Mouse (Mus musculus) right cerebral cortex, postnatal 36 days (tissue): ENCODE measurements around the gene Vmn1r227.

Experiments used
- DNase-seq, 2 experiments: peaks; one replicate each; pipeline ENCODE4 v3.0.0; 2022; ENCODE audit warnings: low spot score in 2 of 2, mixed read lengths in 1 of 2

Vmn1r227 gene

DNA sequence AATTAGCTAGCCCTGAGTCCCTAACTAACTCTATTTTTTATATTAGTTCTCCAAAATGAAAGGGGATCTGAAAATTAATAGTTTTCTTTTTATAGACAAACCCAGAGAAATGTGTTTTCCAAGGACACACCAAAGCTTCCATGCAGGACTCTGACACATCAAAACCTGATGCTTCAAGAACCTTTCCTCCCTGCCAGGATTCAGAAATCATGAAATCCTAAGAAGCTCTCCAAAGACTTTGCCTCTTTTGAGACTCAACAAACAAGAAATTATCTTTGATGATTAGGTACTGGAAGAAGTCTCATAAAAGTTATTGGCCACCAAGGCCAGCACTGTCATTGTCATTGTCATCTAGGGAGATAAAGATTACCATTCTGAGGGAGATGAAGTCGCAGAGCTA, at the start of gene Vmn1r227:
Gene Vmn1r227, plus strand, starts transcription at position 301 of the 400 bp plus-strand sequence.
- no peak for DNase-seq

DNA sequence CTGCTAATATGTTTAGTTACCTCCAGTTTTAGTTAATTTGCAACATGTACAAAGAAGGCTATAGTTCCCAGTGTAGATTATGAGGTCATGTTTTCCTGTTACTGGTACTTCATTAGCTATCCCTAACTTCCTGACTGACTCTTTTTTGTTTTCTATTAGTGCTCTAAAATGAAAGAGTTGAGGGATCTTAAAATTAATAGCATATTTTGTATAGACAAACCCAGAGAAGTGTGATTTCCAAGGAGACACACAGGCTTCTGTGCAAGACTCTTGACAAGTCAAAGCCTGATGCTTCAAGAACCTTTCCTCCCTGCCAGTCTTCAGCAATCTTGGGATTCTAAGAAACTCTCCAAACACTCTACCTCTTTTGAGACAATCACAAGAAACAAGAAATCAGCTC, 47.1 kb upstream of the Vmn1r227 start, which contains the start of gene Vmn1r226:
Gene Vmn1r226, plus strand, starts transcription at position 301 of the 400 bp plus-strand sequence.
- no peak for DNase-seq

DNA sequence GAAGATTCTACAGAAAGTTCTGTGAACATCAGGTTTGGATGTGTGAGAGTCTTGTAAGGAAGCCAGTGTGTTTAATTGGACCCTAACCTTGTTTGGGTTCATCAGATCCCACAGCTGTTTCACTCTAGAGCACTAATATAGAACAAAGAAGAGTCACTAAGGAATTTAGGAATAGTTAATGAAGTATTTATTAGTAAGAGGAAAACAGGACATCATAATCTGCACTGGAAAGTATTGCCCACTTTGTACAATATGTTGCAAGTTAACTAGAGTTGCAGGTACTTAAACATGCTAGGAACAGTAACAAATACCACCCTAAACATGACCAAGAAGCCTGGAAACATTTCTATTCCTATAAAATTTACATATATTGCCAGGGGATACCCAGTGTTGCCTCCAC, 56.4 kb downstream of the Vmn1r227 start, which contains the start of gene Vmn1r228:
Gene Vmn1r228, minus strand, starts transcription at position 101 of the 400 bp plus-strand sequence.
- no peak for DNase-seq
